Mouse (Mus musculus): ENCODE measurements around the gene Cdh23.

GRCm38 (mm10) chr10:60721640-60722039 is 25.4 kb upstream of the Cdh23 start:
- TF ChIP-seq CTCF (IDR thresholded peaks at IDR 0.05) (no peak), EP300 (IDR thresholded peaks at IDR 0.05) (no peak)

All from lung, postnatal 0 days (tissue).